Mouse (Mus musculus): ENCODE measurements around the gene Hpn.

The Hpn gene

GRCm38 (mm10) chr7:31052636-31053434 lies 62.3 kb downstream of the Hpn start:
- DNase-seq = peak; percentile 74

DNA sequence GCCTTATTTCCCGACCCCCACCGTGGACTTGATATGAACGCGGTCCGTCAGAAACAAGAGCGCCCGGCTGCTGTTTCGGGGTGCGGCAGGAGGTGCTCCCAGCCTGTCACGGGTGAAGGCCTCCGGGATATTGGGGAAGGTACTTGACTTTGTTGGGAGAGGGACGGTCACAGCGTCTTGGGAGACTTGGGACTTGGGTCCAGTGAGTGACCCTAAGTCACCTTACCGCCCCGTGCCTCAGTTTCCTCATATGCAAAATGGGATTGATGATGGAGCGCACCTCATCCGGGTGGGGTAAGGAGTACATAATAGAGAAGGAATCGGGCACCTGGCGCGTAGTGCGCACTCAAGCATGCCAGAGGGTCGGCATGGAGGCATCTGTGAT lies 62.8 kb downstream of the Hpn start:
- no peak for DNase-seq

- peak; percentile 50 for DNase-seq
Measured at GRCm38 (mm10) chr7:31051321-31052021, 63.6 kb downstream of the Hpn start, which contains the start of gene Fxyd7. TSS of gene Fxyd7 (minus strand) at chr7:31051467.

DNA sequence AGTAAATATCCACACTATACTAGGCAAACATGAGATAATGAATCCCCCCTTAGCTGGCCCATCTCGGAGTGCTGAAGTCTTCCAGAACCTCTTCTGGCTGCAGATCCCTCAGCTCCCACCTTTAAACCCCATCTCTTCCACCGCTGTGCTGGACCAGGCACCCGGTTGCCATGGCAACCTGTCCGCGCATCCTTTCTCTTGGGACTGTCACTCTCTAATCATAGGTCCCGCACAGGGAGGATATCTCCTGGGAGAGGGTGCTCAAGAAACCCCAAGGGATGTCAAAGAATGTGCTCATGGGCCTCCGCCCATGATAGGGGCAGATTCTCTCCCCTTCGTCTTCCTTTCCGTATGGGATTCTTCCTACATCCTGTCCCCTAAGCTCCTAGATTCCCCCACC lies 64.2 kb downstream of the Hpn start:
- peak; percentile 60 for DNase-seq

- DNase-seq = no peak
Measured at GRCm38 (mm10) chr7:31050487-31050886, 64.6 kb downstream of the Hpn start.

GRCm38 (mm10) chr7:31049846-31050281 lies 65.2 kb downstream of the Hpn start:
- peak; percentile 71 for DNase-seq

- peak; percentile 76 for DNase-seq
Measured at GRCm38 (mm10) chr7:31049135-31049845, 65.8 kb downstream of the Hpn start.

All from right cerebral cortex, postnatal 14 days (tissue).